Mouse (Mus musculus) liver, postnatal 0 days (tissue): Measurements from ENCODE around the gene Lrrc29.
A peak's percentile ranks its signal among the peaks of the same experiment; 100 is the strongest.

Source experiments
- CTCF ChIP-seq: sonication (generic); IDR thresholded peaks from 2 replicates; pipeline ENCODE4 v1.5.1; 2016; ENCODE audit warnings: antibody characterized with exemption, low read depth
- EP300 ChIP-seq: IDR thresholded peaks from 2 replicates; pipeline ENCODE4 v1.6.1; 2016; ENCODE audit warnings: antibody characterized with exemption, low read depth, mild to moderate bottlenecking

DNA sequence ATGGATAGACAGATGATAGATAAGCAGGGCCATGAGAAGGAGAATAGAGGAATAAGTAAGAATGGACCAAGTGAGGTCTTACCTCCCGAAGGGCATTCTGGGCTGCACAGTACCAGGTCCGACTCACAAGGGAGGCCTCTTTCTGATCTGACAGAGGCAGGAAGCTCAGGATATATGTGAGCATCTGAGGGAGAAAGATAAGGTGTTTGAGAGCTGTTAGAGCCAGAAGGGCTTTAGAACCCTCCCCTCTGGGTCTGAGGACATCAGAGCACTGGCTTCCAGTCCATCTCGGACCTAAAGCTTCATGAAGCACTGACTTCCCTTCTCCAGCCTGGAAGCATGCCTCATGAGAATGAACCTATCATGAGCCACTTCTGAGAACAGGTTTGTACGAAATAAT lies 2.9 kb downstream of the Lrrc29 start:
- TF ChIP-seq CTCF (no peak), EP300 (peak; percentile 90)
